Mouse (Mus musculus) ovary, postnatal 10 days (tissue): Measurements from ENCODE around the gene Izumo1.
"Not testable (repeated sequence)": the region's sequence is repeated elsewhere in the genome, so short reads cannot be mapped to it uniquely, and the experiment has no call there.

Experiments
- DNase-seq: peaks from one replicate; pipeline ENCODE4 v3.0.0; 2022; ENCODE audit warnings: low spot score

Izumo1 gene

GRCm38 (mm10) chr7:45642503-45643255 is 21.1 kb downstream of the Izumo1 start:
- no peak for DNase-seq

- peak; percentile 91 for DNase-seq
These were observed 22.0 kb downstream of the Izumo1 start for GRCm38 (mm10) chr7:45643441-45644178.

- DNase-seq, result no peak
These were observed 22.6 kb downstream of the Izumo1 start for GRCm38 (mm10) chr7:45644183-45644582.

- no peak for DNase-seq
These were observed 23.4 kb downstream of the Izumo1 start for GRCm38 (mm10) chr7:45644872-45645590.

GRCm38 (mm10) chr7:45645591-45645971 is 24.0 kb downstream of the Izumo1 start:
- no peak for DNase-seq

GRCm38 (mm10) chr7:45646671-45647070 is 25.1 kb downstream of the Izumo1 start:
- DNase-seq, result no peak

GRCm38 (mm10) chr7:45649351-45649750 is 27.7 kb downstream of the Izumo1 start:
- no peak for DNase-seq

- not testable (repeated sequence) for DNase-seq
These were observed 28.9 kb downstream of the Izumo1 start for GRCm38 (mm10) chr7:45650484-45650883.

GRCm38 (mm10) chr7:45654424-45655047 is 32.9 kb downstream of the Izumo1 start:
- DNase-seq, result no peak

- DNase-seq, result no peak
These were observed 39.3 kb downstream of the Izumo1 start for GRCm38 (mm10) chr7:45660746-45661478.

- not testable (repeated sequence) for DNase-seq
These were observed 40.1 kb downstream of the Izumo1 start for GRCm38 (mm10) chr7:45661702-45662101.

GRCm38 (mm10) chr7:45665303-45666138 is 43.9 kb downstream of the Izumo1 start:
- no peak for DNase-seq

GRCm38 (mm10) chr7:45666161-45666560 is 44.5 kb downstream of the Izumo1 start, which contains the start of gene Fut2:
Gene Fut2, minus strand, starts transcription at chr7:45666394.
- DNase-seq, result no peak

GRCm38 (mm10) chr7:45667761-45668160 is 46.1 kb downstream of the Izumo1 start:
- no peak for DNase-seq

- DNase-seq, result no peak
These were observed 47.3 kb downstream of the Izumo1 start for GRCm38 (mm10) chr7:45668921-45669320.

- no peak for DNase-seq
These were observed 56.1 kb downstream of the Izumo1 start for GRCm38 (mm10) chr7:45677627-45678295.
